Mouse (Mus musculus) liver, embryonic 16.5 days (tissue): ENCODE results near the gene Hunk. TPM values are rescaled to one million over a fixed set of nuclear protein-coding genes. Genes with fewer than 3 reads are reported as not detected.

Experiments
- ATAC-seq: fragments of 200-750 bp; cut with Nextera tagmentation; 2 replicates; pipeline ENCODE4 v1.8.0; 2017; ENCODE audit warnings: low read depth, mild to moderate bottlenecking, moderate number of reproducible peaks, moderate library complexity
- H3K27ac ChIP-seq: fragments of 300-500 bp; sonication (generic); 2 replicates; pipeline ENCODE4 v1.5.1; 2014; ENCODE audit warnings: mild to moderate bottlenecking, low read length
- H3K27me3 ChIP-seq: fragments of 300-500 bp; sonication (generic); 2 replicates; pipeline ENCODE4 v1.6.1; 2014; ENCODE audit warnings: low read depth, low read length, mixed read lengths; ENCODE audit not compliant: control insufficient read depth, insufficient read depth
- H3K36me3 ChIP-seq: fragments of 300-500 bp; sonication (generic); 2 replicates; pipeline ENCODE4 v1.6.1; 2014; ENCODE audit warnings: mild to moderate bottlenecking; ENCODE audit not compliant: control insufficient read depth, insufficient read depth
- H3K4me1 ChIP-seq: fragments of 300-500 bp; sonication (generic); 2 replicates; pipeline ENCODE4 v1.6.1; 2014; ENCODE audit warnings: low read depth, low read length, mixed read lengths; ENCODE audit not compliant: control insufficient read depth
- H3K4me2 ChIP-seq: fragments of 300-500 bp; sonication (generic); 2 replicates; pipeline ENCODE4 v1.6.1; 2014; ENCODE audit warnings: low read depth, low read length, mixed read lengths
- H3K4me3 ChIP-seq: fragments of 300-500 bp; sonication (generic); 2 replicates; pipeline ENCODE4 v1.5.1; 2014; ENCODE audit warnings: low read depth, mild to moderate bottlenecking, low read length
- H3K9ac ChIP-seq: fragments of 300-500 bp; sonication (generic); 2 replicates; pipeline ENCODE4 v1.6.1; 2014; ENCODE audit warnings: low read depth, low read length
- H3K9me3 ChIP-seq: fragments of 300-500 bp; sonication (generic); replicated peaks from 2 replicates; pipeline ENCODE4 v1.6.1; 2016; ENCODE audit warnings: low read length; ENCODE audit not compliant: control insufficient read depth
- WGBS: fragments of 180-500 bp; shearing (Covaris S2); extraction: QIAGEN DNeasy Blood & Tissue Kit; methylation state at CpG from one replicate; pipeline ENCODE4 v1.1.7; 2014; ENCODE audit not compliant: insufficient replicate concordance; 5-methylcytosine and 5-hydroxymethylcytosine counted together
- polyA plus RNA-seq: library from polyadenylated mRNA; unstranded; fragments of >200 nt; fragmentation: Nextera tagmentation; extraction: Ambion mirVana; gene quantifications from 2 replicates; pipeline ENCODE4 v1.2.1, GENCODE M21; 2015

The Hunk gene
- polyA plus RNA-seq, 1 experiment from 2014 or later: 1.3 TPM

- Histone ChIP-seq H3K4me3 (no peak overlapping the region), H3K27ac (no peak overlapping the region), H3K9me3 (no peaks in the 10 kb centered on the region), H3K4me2 (no peak overlapping the region), H3K4me1 (no peaks in the 10 kb centered on the region), H3K36me3 (peaks cover 6% of the 10 kb centered on the region), H3K9ac (no peak overlapping the region), H3K27me3 (no peaks in the 10 kb centered on the region)
- no peak for ATAC-seq
- WGBS: 46% methylated on average over 5 of the region's 5 CpGs
Observed at GRCm38 (mm10) chr16:90437276-90437675, 51.5 kb downstream of the Hunk start.

DNA sequence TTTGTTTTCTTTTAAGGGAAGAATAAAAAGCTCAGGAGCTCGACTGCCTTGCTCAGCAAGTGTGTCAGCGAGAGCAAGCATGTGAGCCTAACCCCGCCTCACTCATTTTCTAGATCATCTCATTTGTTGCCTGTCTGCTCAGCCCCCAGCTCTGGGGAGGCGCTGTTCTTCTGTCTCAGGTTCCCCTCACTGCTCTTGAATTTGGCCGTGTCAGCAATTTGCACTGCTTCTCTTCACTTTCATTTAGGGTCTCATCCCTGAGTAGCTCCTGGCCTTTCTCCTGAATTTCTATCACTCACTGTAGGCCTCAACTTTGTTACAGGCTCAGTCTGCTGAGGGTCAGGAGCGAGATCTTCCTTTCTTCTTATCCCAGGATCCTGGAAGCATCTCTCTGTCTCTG lies 53.7 kb downstream of the Hunk start:
- no peaks in the 10 kb centered on the region for H3K9me3 ChIP-seq
- no peaks in the 10 kb centered on the region for H3K36me3 ChIP-seq
- H3K4me1 ChIP-seq: no peaks in the 10 kb centered on the region
- ATAC-seq: no peak
- H3K4me3 ChIP-seq: no peak overlapping the region
- no peak overlapping the region for H3K4me2 ChIP-seq
- H3K27ac ChIP-seq: no peak overlapping the region
- no peak overlapping the region for H3K9ac ChIP-seq
- no peaks in the 10 kb centered on the region for H3K27me3 ChIP-seq
- 50% methylated on average over 6 of the region's 6 CpGs for WGBS

DNA sequence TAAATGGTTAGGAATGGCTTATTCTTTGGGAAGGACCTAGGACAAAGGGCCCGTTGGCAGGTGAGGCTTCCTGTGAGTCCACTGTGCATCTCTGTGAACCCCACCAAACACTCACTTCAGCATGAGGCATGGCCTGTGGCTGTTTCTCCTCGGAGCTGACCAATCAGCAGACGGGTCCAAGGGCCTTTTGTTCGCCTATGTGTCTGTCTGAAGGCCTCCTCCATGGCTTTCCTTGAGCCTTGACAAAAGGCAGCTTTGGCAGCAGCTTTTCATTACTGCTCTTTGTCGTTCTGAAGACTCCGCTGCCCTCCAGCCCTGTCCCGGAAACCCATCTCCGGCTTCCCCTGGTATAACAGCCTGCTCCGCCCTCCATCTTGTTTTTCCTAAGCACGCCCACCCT lies 54.8 kb downstream of the Hunk start:
- 71% methylated on average over 10 of the region's 10 CpGs for WGBS
- Histone ChIP-seq H3K4me2 (no peak overlapping the region), H3K27ac (no peak overlapping the region), H3K36me3 (no peaks in the 10 kb centered on the region), H3K9me3 (no peaks in the 10 kb centered on the region), H3K4me3 (no peak overlapping the region), H3K4me1 (no peaks in the 10 kb centered on the region), H3K9ac (no peak overlapping the region), H3K27me3 (no peaks in the 10 kb centered on the region)
- no peak for ATAC-seq

DNA sequence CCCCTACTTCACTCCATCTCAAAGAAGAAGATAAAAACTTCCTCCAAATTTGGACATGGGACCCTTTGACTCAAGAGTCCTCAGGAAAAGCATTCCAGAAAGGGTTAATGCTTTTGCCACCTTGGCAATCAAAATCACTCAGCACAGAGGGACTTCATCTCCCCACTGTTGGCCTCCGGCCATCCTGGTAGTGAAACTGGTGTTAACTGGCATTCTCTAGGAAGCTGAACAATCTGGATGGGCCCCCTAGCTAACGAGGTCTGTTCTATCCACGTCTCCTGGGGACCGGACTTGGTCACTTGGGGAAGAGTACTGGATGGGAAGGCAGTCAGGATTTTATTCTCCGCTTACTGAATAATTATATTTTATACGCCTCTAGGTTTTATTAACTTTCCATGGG lies 57.2 kb downstream of the Hunk start:
- H3K27me3 ChIP-seq: no peaks in the 10 kb centered on the region
- ATAC-seq: no peak

GRCm38 (mm10) chr16:90453197-90453596 lies 67.4 kb downstream of the Hunk start:
- WGBS: 53% methylated on average over 11 of the region's 11 CpGs
- H3K9ac ChIP-seq: no peak overlapping the region
- H3K9me3 ChIP-seq: no peaks in the 10 kb centered on the region
- H3K4me3 ChIP-seq: no peak overlapping the region
- no peak overlapping the region for H3K4me2 ChIP-seq
- H3K4me1 ChIP-seq: peaks cover 2% of the 10 kb centered on the region
- no peaks in the 10 kb centered on the region for H3K27me3 ChIP-seq
- H3K36me3 ChIP-seq: no peaks in the 10 kb centered on the region
- ATAC-seq: no peak
- H3K27ac ChIP-seq: no peak overlapping the region

More for the DNA sequence above, 57.2 kb downstream of the Hunk start:
- Histone ChIP-seq H3K9ac (no peak overlapping the region), H3K4me2 (no peak overlapping the region), H3K27ac (no peak overlapping the region), H3K4me3 (no peak overlapping the region), H3K36me3 (no peaks in the 10 kb centered on the region), H3K4me1 (no peaks in the 10 kb centered on the region), H3K9me3 (no peaks in the 10 kb centered on the region)
- 62% methylated on average over 6 of the region's 6 CpGs for WGBS

DNA sequence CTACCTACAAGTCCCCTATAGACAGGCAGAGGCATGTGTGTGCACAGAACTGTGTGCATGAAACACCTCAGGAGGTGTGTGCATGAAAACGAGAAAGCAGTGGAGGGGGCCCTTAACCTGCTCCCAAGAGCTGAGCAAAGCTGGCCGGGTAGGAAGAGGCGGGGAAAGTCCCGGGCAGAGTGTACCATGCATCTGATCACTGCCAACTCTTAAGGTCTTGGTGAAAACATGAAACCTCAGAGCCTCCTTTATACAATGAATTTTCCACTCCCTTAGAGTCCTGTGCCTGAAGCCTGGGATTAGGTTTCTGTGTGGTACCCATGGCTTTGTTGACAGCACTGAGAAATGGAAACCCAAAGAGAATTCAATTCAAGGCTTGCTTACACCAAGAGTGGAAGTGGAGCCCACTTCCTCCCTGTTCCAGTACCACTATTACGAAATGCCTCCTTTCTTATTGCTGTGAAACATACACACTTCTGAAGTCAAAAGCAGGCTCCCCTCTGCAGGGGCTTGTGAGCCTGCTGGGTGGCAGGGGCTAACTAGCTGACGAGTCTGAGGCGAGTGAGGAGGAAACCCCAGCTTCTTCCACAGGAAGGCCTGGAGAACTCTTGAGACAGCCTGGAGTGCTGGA lies 70.8 kb downstream of the Hunk start:
- no peak overlapping the region for H3K9ac ChIP-seq
- no peak overlapping the region for H3K27ac ChIP-seq
- no peak overlapping the region for H3K4me2 ChIP-seq
- ATAC-seq: no peak
- no peak overlapping the region for H3K4me3 ChIP-seq
- H3K27me3 ChIP-seq: no peaks in the 10 kb centered on the region
- H3K36me3 ChIP-seq: no peaks in the 10 kb centered on the region
- no peaks in the 10 kb centered on the region for H3K9me3 ChIP-seq
- H3K4me1 ChIP-seq: no peaks in the 10 kb centered on the region; the same call in none of the 2 replicates
- 39% methylated on average over 7 of the region's 7 CpGs for WGBS

DNA sequence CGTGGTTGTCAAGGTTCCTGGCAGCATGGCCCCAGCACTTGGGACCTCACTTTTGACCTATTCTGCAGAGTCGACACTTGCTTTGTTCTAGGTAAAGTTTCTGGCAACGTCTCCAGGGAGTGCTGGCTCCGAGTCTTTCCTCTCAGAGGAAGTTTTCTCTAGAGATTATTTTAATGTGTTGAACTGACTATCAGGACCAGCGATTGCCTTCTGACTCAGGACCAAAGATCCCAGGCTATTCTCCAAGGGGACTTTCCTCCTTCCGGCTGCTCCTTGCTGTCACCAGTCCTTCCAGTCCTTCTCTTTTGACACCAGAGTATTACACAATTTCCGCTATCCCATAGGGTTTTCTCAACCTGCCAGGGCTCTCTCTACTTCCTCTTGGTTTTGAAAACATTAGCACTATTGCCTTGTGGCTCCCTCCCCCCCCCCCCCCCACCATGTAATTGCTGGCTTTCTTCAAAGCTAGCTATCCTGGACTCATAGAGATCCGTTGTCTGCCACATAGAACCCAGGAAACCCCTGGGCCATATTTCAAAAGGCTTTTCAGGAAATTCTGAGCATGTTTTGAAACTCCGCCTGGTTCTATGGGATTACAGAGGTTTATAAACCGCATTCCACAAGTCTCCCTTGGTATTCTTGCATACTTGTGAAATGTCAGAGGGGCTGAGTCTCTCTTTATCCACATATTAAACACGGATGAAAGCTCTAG lies 73.2 kb downstream of the Hunk start:
- Histone ChIP-seq H3K36me3 (no peaks in the 10 kb centered on the region), H3K9ac (no peak overlapping the region), H3K4me2 (no peak overlapping the region), H3K9me3 (no peaks in the 10 kb centered on the region), H3K4me1 (no peaks in the 10 kb centered on the region), H3K4me3 (no peak overlapping the region), H3K27me3 (no peaks in the 10 kb centered on the region), H3K27ac (no peak overlapping the region)
- 28% methylated on average over 11 of the region's 11 CpGs for WGBS
- ATAC-seq: peak; percentile 39; the same call in 1 of the 2 replicates

DNA sequence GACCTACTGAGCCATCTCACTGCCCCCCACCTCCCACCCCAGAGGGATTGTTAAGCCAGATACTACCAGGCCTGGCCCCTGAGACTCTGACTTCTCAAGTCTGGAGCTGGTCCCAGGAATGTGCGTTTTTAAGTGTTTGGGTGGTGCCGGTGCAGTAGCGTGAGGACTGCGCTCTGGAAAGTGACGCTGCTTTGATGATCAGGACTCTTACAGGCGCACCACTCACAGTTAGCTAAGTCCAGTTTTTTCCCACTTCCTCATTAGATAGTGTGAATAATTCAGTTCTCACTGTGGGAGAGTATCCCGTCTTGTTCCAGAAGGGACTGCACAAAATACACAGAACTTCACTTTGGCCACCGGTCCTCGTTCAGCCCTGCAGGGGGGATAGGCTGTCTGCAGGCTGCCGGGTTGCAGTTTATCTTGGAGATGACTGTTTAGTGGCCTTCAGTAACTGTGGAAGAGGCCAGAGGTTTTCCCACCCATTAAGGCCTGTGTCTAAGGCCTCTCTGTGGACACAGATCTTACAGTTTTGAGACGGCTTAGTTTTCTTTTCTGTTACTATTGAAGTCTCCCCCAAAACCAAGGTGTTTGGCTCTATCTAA lies 75.6 kb downstream of the Hunk start:
- Histone ChIP-seq H3K4me2 (no peak overlapping the region), H3K27ac (no peak overlapping the region), H3K27me3 (no peaks in the 10 kb centered on the region), H3K36me3 (no peaks in the 10 kb centered on the region; the same call in 1 of the 2 replicates), H3K9ac (no peak overlapping the region), H3K4me3 (no peak overlapping the region), H3K4me1 (no peaks in the 10 kb centered on the region), H3K9me3 (no peaks in the 10 kb centered on the region)
- no peak for ATAC-seq
- WGBS: 65% methylated on average over 11 of the region's 11 CpGs

DNA sequence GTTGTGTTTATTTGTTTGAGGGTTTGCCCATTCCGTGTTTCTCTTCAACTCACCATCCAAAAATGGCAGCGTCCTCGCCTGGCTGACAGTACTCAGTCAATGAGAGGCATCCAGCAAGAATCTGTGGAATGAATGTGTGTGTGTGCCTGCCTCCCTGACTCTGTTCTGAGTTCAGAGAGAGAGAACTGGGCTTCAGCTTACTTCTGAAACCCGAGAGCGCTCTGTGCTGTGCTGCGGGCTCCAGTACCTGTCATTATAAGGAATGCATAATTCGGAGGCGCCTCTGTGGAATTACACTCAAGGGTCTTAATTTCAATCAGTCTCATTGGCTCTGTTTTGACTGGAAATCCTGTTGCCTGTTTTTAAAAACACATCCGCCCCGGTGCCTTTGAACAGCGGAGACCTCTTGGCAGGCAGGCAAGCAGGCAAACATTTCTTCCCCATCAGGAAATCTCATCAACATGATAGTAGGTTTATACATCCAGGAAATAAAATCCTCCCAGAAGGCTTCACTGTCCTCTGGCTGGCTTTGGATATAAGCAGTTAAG lies 77.0 kb downstream of the Hunk start:
- Histone ChIP-seq H3K4me2 (no peak overlapping the region), H3K9ac (no peak overlapping the region), H3K27ac (no peak overlapping the region), H3K4me1 (no peaks in the 10 kb centered on the region), H3K36me3 (no peaks in the 10 kb centered on the region; the same call in none of the 2 replicates), H3K27me3 (no peaks in the 10 kb centered on the region), H3K9me3 (no peaks in the 10 kb centered on the region), H3K4me3 (no peak overlapping the region)
- WGBS: 77% methylated on average over 11 of the region's 11 CpGs
- no peak for ATAC-seq
